Mouse (Mus musculus) liver, postnatal 0 days (tissue): ENCODE data around the gene Neurl2. TPM values are rescaled to one million over a fixed set of nuclear protein-coding genes. Genes with fewer than 3 reads are reported as not detected.
"Not testable (repeated sequence)": the region's sequence is repeated elsewhere in the genome, so short reads cannot be mapped to it uniquely, and the experiment has no call there.

ENCODE experiments used
- ATAC-seq: fragments of 200-750 bp; cut with Nextera tagmentation; 2 replicates; pipeline ENCODE4 v1.8.0; 2017; ENCODE audit warnings: mild to moderate bottlenecking, moderate library complexity
- DNase-seq: peaks from one replicate; pipeline ENCODE4 v3.0.0-alpha.2; 2016
- H3K27ac ChIP-seq: fragments of 300-500 bp; sonication (generic); 2 replicates; pipeline ENCODE4 v1.5.1; 2014; ENCODE audit warnings: antibody characterized with exemption, moderate library complexity, mild to moderate bottlenecking, low read depth
- H3K27me3 ChIP-seq: fragments of 300-500 bp; sonication (generic); 2 replicates; pipeline ENCODE4 v1.6.1; 2014; ENCODE audit warnings: low read length, control low read depth, mixed read lengths; ENCODE audit not compliant: insufficient read depth
- H3K36me3 ChIP-seq: fragments of 300-500 bp; sonication (generic); replicated peaks from 2 replicates; pipeline ENCODE4 v1.6.1; 2014; ENCODE audit warnings: mild to moderate bottlenecking, control low read depth, low read length, moderate library complexity, mixed read lengths; ENCODE audit not compliant: insufficient read depth
- H3K4me1 ChIP-seq: fragments of 300-500 bp; sonication (generic); 2 replicates; pipeline ENCODE4 v1.6.1; 2014; ENCODE audit warnings: antibody characterized with exemption, mild to moderate bottlenecking, control low read depth; ENCODE audit not compliant: insufficient read depth
- H3K4me2 ChIP-seq: fragments of 300-500 bp; sonication (generic); 2 replicates; pipeline ENCODE4 v1.6.1; 2014; ENCODE audit warnings: low read depth, mild to moderate bottlenecking, low read length, moderate library complexity, mixed read lengths
- H3K4me3 ChIP-seq: fragments of 300-500 bp; sonication (generic); 2 replicates; pipeline ENCODE4 v1.5.1; 2014; ENCODE audit warnings: low read depth, low read length
- H3K9ac ChIP-seq: fragments of 300-500 bp; sonication (generic); replicated peaks from 2 replicates; pipeline ENCODE4 v1.6.1; 2014; ENCODE audit warnings: mild to moderate bottlenecking, moderate library complexity
- H3K9me3 ChIP-seq: fragments of 300-500 bp; sonication (generic); 2 replicates; pipeline ENCODE4 v1.6.1; 2016; ENCODE audit warnings: mild to moderate bottlenecking, control low read depth, low read length, mixed read lengths
- CTCF ChIP-seq: sonication (generic); IDR thresholded peaks from 2 replicates; pipeline ENCODE4 v1.5.1; 2016; ENCODE audit warnings: antibody characterized with exemption, low read depth
- EP300 ChIP-seq: IDR thresholded peaks from 2 replicates; pipeline ENCODE4 v1.6.1; 2016; ENCODE audit warnings: antibody characterized with exemption, low read depth, mild to moderate bottlenecking
- WGBS: fragments of 180-500 bp; shearing (Covaris S2); extraction: QIAGEN DNeasy Blood & Tissue Kit; methylation state at CpG from one replicate; pipeline ENCODE4 v1.1.7; 2014; ENCODE audit not compliant: insufficient replicate concordance; 5-methylcytosine and 5-hydroxymethylcytosine counted together
- polyA plus RNA-seq: library from polyadenylated mRNA; unstranded; fragments of >200 nt; fragmentation: Nextera tagmentation; extraction: Ambion mirVana; gene quantifications from 2 replicates; pipeline ENCODE4 v1.2.1, GENCODE M21; 2015

The Neurl2 gene
- polyA plus RNA-seq, 1 experiment from 2014 or later: 2.5 TPM

DNA sequence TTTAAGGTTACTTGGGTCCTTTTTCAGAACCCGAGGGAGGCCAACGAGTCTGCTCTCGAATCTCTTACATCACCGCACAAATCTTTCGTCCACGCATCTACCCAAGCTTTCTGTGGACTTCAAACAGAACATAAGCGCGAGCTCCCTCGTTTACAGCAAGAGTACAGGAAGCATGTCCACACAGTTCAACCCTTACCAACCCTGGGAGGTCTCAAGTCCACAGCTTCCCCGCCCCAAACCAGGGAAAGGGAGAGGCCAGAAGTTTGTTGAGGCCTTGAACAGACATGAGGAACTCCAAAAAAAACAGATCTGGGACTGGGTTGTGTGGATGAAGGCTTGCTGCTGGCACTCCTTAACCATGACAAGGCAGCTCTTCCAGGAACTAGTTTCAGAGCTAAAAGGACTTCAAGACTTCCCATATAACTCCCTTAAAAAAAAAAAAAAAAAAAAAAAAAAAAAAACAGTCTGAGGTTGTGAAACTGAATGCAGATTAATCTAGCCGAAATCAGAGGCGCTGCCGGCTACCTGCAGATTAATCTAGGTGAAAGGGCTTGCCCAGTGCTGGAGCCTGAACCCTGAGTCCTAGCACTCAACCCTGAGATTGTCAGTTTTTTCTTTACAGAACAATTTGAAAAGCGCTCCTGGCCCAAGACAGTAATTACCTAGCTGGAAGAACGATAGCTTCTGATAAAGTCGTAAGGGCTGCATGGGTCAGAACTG, 29.9 kb downstream of the Neurl2 start:
- H3K4me2 ChIP-seq: peak overlapping the region; percentile 77
- peak overlapping the region; percentile 85 for H3K4me3 ChIP-seq
- H3K9ac ChIP-seq: peak overlapping the region; percentile 82
- H3K36me3 ChIP-seq: peaks cover 21% of the 10 kb centered on the region
- TF ChIP-seq EP300: no peak
- no peak for TF ChIP-seq CTCF
- peaks cover 29% of the 10 kb centered on the region for H3K4me1 ChIP-seq
- H3K9me3 ChIP-seq: no peaks in the 10 kb centered on the region
- 73% methylated on average over 16 of the region's 16 CpGs for WGBS
- peak overlapping the region; percentile 93 for H3K27ac ChIP-seq
- H3K27me3 ChIP-seq: no peaks in the 10 kb centered on the region
- DNase-seq (no peak), ATAC-seq (no peak)

- Histone ChIP-seq H3K4me3 (no peak overlapping the region), H3K4me2 (no peak overlapping the region), H3K9me3 (no peaks in the 10 kb centered on the region), H3K27me3 (no peaks in the 10 kb centered on the region), H3K9ac (no peak overlapping the region), H3K4me1 (peaks cover 14% of the 10 kb centered on the region), H3K27ac (no peak overlapping the region), H3K36me3 (peaks cover 41% of the 10 kb centered on the region)
- WGBS: 86% methylated on average over 13 of the region's 13 CpGs
- DNase-seq (no peak), ATAC-seq (no peak)
- no peak for TF ChIP-seq EP300
- no peak for TF ChIP-seq CTCF
Measured at GRCm38 (mm10) chr2:164800252-164801004, 32.8 kb downstream of the Neurl2 start.

- ATAC-seq, H3K4me2 ChIP-seq, DNase-seq, H3K9ac ChIP-seq, H3K9me3 ChIP-seq, H3K4me3 ChIP-seq, H3K27ac ChIP-seq, H3K27me3 ChIP-seq: not testable (repeated sequence)
- peaks cover 52% of the 10 kb centered on the region for H3K36me3 ChIP-seq
- peak; percentile 59 for TF ChIP-seq CTCF
- 72% methylated on average over 6 of the region's 6 CpGs for WGBS
- peaks cover 13% of the 10 kb centered on the region for H3K4me1 ChIP-seq
Measured at GRCm38 (mm10) chr2:164798554-164798953, 34.7 kb downstream of the Neurl2 start.

DNA sequence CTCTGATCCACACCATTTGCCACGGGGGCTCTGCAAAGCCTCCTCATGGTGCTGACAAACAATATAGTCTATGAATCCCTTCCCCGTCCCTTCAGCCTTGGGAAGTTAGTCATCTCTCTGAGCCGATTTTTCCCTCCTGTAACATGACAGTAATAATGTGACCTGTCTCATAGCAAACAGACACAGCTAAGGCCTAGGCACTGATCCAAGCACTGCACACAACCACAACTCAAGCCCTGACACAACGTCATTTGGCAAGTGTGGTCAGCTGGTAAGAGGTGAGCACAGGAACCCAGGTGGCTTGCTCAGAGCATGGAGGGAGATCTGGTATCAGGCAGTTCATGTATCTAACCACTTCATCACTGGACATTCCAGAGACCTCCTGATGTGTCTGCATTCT, 37.4 kb downstream of the Neurl2 start:
- DNase-seq (no peak), ATAC-seq (no peak)
- WGBS: 87% methylated on average over 4 of the region's 4 CpGs
- Histone ChIP-seq H3K4me3 (no peak overlapping the region), H3K4me2 (no peak overlapping the region), H3K27me3 (no peaks in the 10 kb centered on the region), H3K36me3 (peaks cover 67% of the 10 kb centered on the region), H3K4me1 (peaks cover 4% of the 10 kb centered on the region; the same call in 1 of the 2 replicates), H3K27ac (no peak overlapping the region), H3K9me3 (no peaks in the 10 kb centered on the region), H3K9ac (no peak overlapping the region)
- no peak for TF ChIP-seq CTCF
- no peak for TF ChIP-seq EP300

GRCm38 (mm10) chr2:164794293-164794692, 39.0 kb downstream of the Neurl2 start:
- WGBS: 30% methylated on average over 5 of the region's 5 CpGs
- peak; percentile 47 for ATAC-seq
- peaks cover 60% of the 10 kb centered on the region for H3K36me3 ChIP-seq

DNA sequence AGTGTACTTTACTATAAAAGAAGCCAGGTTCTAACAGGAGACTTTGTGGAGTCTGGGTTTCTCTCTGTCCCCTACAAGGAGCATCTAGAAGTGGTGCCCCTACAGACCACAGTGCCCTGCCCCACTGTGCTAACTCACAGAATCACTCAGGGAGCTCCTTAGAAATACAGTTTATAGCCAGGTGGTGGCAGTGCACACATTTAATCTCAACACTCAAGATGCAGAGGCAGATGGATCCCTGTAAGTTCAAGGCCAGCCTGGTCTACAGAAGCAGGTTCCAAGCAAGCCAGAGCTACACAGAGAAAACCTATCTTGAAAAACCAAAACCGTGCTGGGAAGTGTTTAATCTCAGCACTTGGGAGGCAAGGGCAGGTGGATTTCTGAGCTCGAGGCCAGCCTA, 39.5 kb downstream of the Neurl2 start:
- Histone ChIP-seq H3K4me1 (peaks cover 6% of the 10 kb centered on the region), H3K36me3 (peaks cover 57% of the 10 kb centered on the region), H3K27me3 (no peaks in the 10 kb centered on the region), H3K4me3 (no peak overlapping the region), H3K4me2 (no peak overlapping the region), H3K27ac (no peak overlapping the region), H3K9ac (no peak overlapping the region), H3K9me3 (no peaks in the 10 kb centered on the region)
- no peak for TF ChIP-seq CTCF
- TF ChIP-seq EP300: no peak
- DNase-seq (no peak), ATAC-seq (no peak)
- WGBS: 81% methylated on average over 2 of the region's 2 CpGs

More at GRCm38 (mm10) chr2:164794293-164794692, 39.0 kb downstream of the Neurl2 start:
- H3K9ac ChIP-seq: no peak overlapping the region
- H3K4me1 ChIP-seq: peaks cover 4% of the 10 kb centered on the region; the same call in 1 of the 2 replicates
- H3K27me3 ChIP-seq: no peaks in the 10 kb centered on the region
- H3K9me3 ChIP-seq: no peaks in the 10 kb centered on the region
- no peak overlapping the region for H3K4me2 ChIP-seq
- no peak overlapping the region for H3K27ac ChIP-seq
- TF ChIP-seq EP300 (no peak), CTCF (peak; percentile 97)
- H3K4me3 ChIP-seq: no peak overlapping the region
- peak; percentile 88 for DNase-seq
